ENCODE assay signal across 18 mouse cellular contexts in genomic region chr9:115127342-115127741, GRCm38 (mm10).
DNase-seq lines count a peak whose midpoint lies in the region; ATAC-seq and TF ChIP-seq lines count a peak whose summit lies in the region.
"Had no signal": no experiment of that assay in that cellular context is flagged by ENCODE, and none has a peak within 500 bp of the region (broad histone marks: within the 10 kb centered on the region; RNA-seq: fewer than 3 reads in every experiment).

No protein-coding gene starts in this region.

- H3K4me1 ChIP-seq in kidney, embryonic 14.5 days (ENCODE audit: control insufficient read depth, insufficient read depth, low read length), result no peaks in the 10 kb centered on the region
- H3K4me1 ChIP-seq in embryonic facial prominence, embryonic 10.5 days, result peaks cover 13% of the 10 kb centered on the region
- H3K4me1 ChIP-seq in neural tube, embryonic 11.5 days (ENCODE audit: control insufficient read depth, insufficient read depth, low read length), result peaks cover 3% of the 10 kb centered on the region; the same call in 1 of the 2 replicates
- H3K4me1 ChIP-seq in liver, postnatal 0 days (ENCODE audit: insufficient read depth), result no peaks in the 10 kb centered on the region
- H3K4me1 ChIP-seq: limb, embryonic 15.5 days; liver, embryonic 15.5 days had no signal

- no peak for DNase-seq in kidney, postnatal 14 days
- DNase-seq in embryo, embryonic 10.5 days (ENCODE audit: low spot score), result peak; percentile 60
- DNase-seq in embryonic facial prominence, embryonic 10.5 days (ENCODE audit: low spot score), result peak; percentile 16
- peak; percentile 67 for DNase-seq in neural tube, embryonic 11.5 days (ENCODE audit: low spot score)
- no peak for DNase-seq in thymus, adult 18-20 months
- no peak for DNase-seq in liver, postnatal 0 days
- DNase-seq: cerebellum, adult 18-20 months; cerebellum, postnatal 36 days; kidney, postnatal 10 days; thymus, postnatal 4 days had no signal

- TF ChIP-seq EP300 in liver, postnatal 0 days (IDR thresholded peaks at IDR 0.05; ENCODE audit: low read depth), result no peak

- peak; percentile 51; the same call in 1 of the 2 replicates for ATAC-seq in kidney, embryonic 14.5 days (ENCODE audit: low FRiP score, low TSS enrichment)
- peak; percentile 58; the same call in 1 of the 2 replicates for ATAC-seq in neural tube, embryonic 11.5 days (ENCODE audit: insufficient read depth, low FRiP score, low TSS enrichment)
- no peak for ATAC-seq in liver, postnatal 0 days
- ATAC-seq in inflammation-experienced regulatory T-cells, adult 6 months, result no peak
- ATAC-seq: forebrain, embryonic 16.5 days; intestine, postnatal 0 days; lung, postnatal 0 days had no signal

- H3K4me3 ChIP-seq in kidney, embryonic 14.5 days (ENCODE audit: low read length), result no peak overlapping the region
- H3K4me3 ChIP-seq in embryonic facial prominence, embryonic 10.5 days, result no peak overlapping the region
- H3K4me3 ChIP-seq in neural tube, embryonic 11.5 days (ENCODE audit: low read depth, low read length), result no peak overlapping the region
- no peak overlapping the region for H3K4me3 ChIP-seq in liver, postnatal 0 days (ENCODE audit: low read depth, low read length)
- H3K4me3 ChIP-seq: layer of hippocampus, adult 2 months; limb, embryonic 15.5 days; liver, embryonic 15.5 days had no signal

- no peaks in the 10 kb centered on the region for H3K27me3 ChIP-seq in kidney, embryonic 14.5 days (ENCODE audit: control insufficient read depth, insufficient read depth, low read length)
- H3K27me3 ChIP-seq in embryonic facial prominence, embryonic 10.5 days (replicated peaks; ENCODE audit: low read depth, poor library complexity, severe bottlenecking), result no peaks in the 10 kb centered on the region
- no peaks in the 10 kb centered on the region for H3K27me3 ChIP-seq in neural tube, embryonic 11.5 days (ENCODE audit: control insufficient read depth, insufficient read depth, low read length)
- no peaks in the 10 kb centered on the region for H3K27me3 ChIP-seq in liver, postnatal 0 days (ENCODE audit: insufficient read depth, low read length)
- H3K27me3 ChIP-seq: limb, embryonic 15.5 days; liver, embryonic 15.5 days had no signal

- H3K9me3 ChIP-seq in kidney, embryonic 14.5 days (ENCODE audit: control insufficient read depth, low read length), result no peaks in the 10 kb centered on the region
- H3K9me3 ChIP-seq in embryonic facial prominence, embryonic 10.5 days, result no peaks in the 10 kb centered on the region
- no peaks in the 10 kb centered on the region for H3K9me3 ChIP-seq in neural tube, embryonic 11.5 days (ENCODE audit: control insufficient read depth, low read length)
- no peaks in the 10 kb centered on the region for H3K9me3 ChIP-seq in liver, postnatal 0 days (ENCODE audit: low read length)
- H3K9me3 ChIP-seq: limb, embryonic 15.5 days; liver, embryonic 15.5 days had no signal

- no peak for TF ChIP-seq CTCF in liver, postnatal 0 days (IDR thresholded peaks at IDR 0.05; ENCODE audit: low read depth)

- H3K36me3 ChIP-seq in kidney, embryonic 14.5 days (ENCODE audit: control insufficient read depth, insufficient read depth, low read length), result no peaks in the 10 kb centered on the region
- no peaks in the 10 kb centered on the region for H3K36me3 ChIP-seq in embryonic facial prominence, embryonic 10.5 days (replicated peaks)
- H3K36me3 ChIP-seq in neural tube, embryonic 11.5 days (ENCODE audit: control insufficient read depth, insufficient read depth, low read length), result no peaks in the 10 kb centered on the region
- no peaks in the 10 kb centered on the region for H3K36me3 ChIP-seq in liver, postnatal 0 days (replicated peaks; ENCODE audit: insufficient read depth, low read length)
- H3K36me3 ChIP-seq: limb, embryonic 15.5 days; liver, embryonic 15.5 days had no signal

- no peak overlapping the region for H3K4me2 ChIP-seq in kidney, embryonic 14.5 days (replicated peaks; ENCODE audit: low read depth, low read length)
- H3K4me2 ChIP-seq in neural tube, embryonic 11.5 days (ENCODE audit: low read depth), result no peak overlapping the region
- no peak overlapping the region for H3K4me2 ChIP-seq in liver, postnatal 0 days (ENCODE audit: low read depth, low read length)
- H3K4me2 ChIP-seq: limb, embryonic 15.5 days; liver, embryonic 15.5 days had no signal

- 42% methylated on average over 10 of the region's 10 CpGs for WGBS in kidney, embryonic 14.5 days
- WGBS in embryonic facial prominence, embryonic 10.5 days, result 53% methylated on average over 10 of the region's 10 CpGs
- 34% methylated on average over 10 of the region's 10 CpGs for WGBS in neural tube, embryonic 11.5 days
- 74% methylated on average over 10 of the region's 10 CpGs for WGBS in liver, postnatal 0 days (ENCODE audit: insufficient replicate concordance)

- H3K9ac ChIP-seq in kidney, embryonic 14.5 days (ENCODE audit: low read depth, low read length), result no peak overlapping the region
- H3K9ac ChIP-seq in neural tube, embryonic 11.5 days (ENCODE audit: low read length), result no peak overlapping the region
- H3K9ac ChIP-seq in liver, postnatal 0 days (replicated peaks), result no peak overlapping the region
- H3K9ac ChIP-seq: limb, embryonic 15.5 days; liver, embryonic 15.5 days had no signal

- no peak overlapping the region for H3K27ac ChIP-seq in kidney, embryonic 14.5 days (ENCODE audit: low read depth, low read length)
- no peak overlapping the region for H3K27ac ChIP-seq in embryonic facial prominence, embryonic 10.5 days (replicated peaks)
- no peak overlapping the region for H3K27ac ChIP-seq in neural tube, embryonic 11.5 days (ENCODE audit: low read depth, low read length)
- no peak overlapping the region for H3K27ac ChIP-seq in liver, postnatal 0 days (ENCODE audit: low read depth)
- H3K27ac ChIP-seq: layer of hippocampus, adult 2 months; limb, embryonic 15.5 days; liver, embryonic 15.5 days had no signal

Comparison
In these comparisons a context has a peak if more than half of its experiments do, and no peak if none do; other contexts are left out.
1. ATAC-seq: peak in kidney, embryonic 14.5 days (single experiment) and neural tube, embryonic 11.5 days (single experiment); none in liver, postnatal 0 days (single experiment) and inflammation-experienced regulatory T-cells, adult 6 months (single experiment).
2. DNase-seq: peak in embryo, embryonic 10.5 days (single experiment), embryonic facial prominence, embryonic 10.5 days (single experiment) and neural tube, embryonic 11.5 days (single experiment); none in kidney, postnatal 14 days (single experiment), thymus, adult 18-20 months (0 of 2) and liver, postnatal 0 days (single experiment).